Mouse (Mus musculus): Measurements from ENCODE around the gene Snx11.
A peak's percentile ranks its signal among the peaks of the same experiment; 100 is the strongest.

DNA sequence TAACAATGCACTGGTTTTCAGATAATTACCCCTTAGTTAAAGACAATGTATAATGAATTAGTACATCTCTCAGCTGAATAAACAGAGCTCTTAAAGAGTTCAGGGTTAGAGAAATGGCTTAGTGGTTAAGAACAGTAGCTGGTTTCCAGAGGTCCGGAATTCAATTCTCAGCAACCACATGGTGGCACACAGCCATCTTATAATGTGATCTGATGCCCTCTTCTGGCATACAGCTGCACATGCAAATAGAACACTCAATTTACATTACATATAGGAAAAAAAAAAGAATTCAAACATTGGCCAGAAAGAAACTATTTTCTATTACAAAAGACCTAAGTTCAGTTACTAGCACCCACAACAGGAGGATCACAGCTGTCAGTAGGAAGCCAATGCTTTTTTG, 19.2 kb upstream of the Snx11 start:
- no peak for TF ChIP-seq EP300 (IDR thresholded peaks at IDR 0.05)
- TF ChIP-seq CTCF (IDR thresholded peaks at IDR 0.05) = peak; percentile 64
